Mouse (Mus musculus): ENCODE results near the gene Pkd1.

Pkd1 gene

DNA sequence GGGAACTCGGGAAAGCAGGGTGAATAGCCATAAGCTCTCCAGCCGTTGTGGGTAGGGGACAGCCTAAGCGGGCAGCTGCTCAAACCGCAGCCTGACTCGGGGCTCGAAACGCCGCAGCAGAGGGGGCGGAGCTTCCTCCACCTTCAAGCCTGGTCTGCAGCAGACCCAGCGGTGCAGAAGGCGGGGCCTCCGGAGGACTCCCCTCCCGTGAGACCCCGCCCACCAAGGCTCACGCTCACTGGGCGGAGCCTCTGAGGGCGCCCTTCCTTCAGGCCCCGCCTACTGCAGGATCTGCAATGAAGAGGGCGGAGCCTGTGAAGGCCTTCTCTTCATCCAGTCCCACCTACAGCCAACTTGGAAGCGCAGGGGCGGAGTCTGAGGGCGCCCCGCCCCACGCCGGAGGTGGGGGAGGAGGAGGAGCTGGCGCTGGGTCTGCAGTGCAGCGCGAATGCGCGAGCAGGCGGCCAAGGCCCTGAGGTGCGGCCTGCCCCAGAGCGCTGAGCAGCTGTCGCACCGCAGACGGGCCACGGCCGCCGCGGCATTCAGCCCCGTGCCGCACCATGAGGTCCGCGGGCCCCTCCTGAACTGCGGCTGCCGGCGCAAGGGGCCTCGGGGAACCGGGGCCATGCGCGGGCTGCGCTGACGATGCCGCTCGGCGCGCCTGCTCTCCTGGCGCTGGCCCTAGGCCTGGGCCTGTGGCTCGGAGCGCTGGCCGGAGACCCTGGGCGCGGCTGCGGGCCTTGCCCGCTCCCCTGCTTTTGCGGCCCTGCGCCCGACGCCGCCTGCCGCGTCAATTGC, at the start of gene Pkd1:
Pkd1 (plus strand) TSS at position 217 of the 798 bp plus-strand sequence.
- peak; percentile 99 for DNase-seq (ENCODE audit: low read depth, low spot score)

DNA sequence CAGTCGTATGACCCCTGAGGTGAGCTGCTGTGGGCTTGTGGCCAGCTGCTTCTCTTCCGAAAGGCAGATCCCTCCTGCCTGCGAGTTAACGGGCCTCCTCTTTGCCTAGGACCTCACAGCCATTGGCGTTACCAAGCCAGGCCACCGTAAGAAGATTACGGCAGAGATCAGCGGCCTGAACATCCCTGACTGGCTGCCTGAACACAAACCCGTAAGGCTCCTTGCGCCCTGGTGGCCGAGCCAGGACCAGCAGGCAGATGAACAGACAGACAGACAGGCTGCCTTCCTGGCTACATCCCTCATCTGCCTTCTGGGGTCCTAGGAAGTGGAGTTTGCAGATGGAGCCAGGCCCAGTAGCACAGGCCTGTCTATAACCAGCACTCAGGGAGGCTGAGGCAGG, 47.4 kb upstream of the Pkd1 start:
- peak; percentile 26 for DNase-seq (ENCODE audit: low read depth, low spot score)

DNA sequence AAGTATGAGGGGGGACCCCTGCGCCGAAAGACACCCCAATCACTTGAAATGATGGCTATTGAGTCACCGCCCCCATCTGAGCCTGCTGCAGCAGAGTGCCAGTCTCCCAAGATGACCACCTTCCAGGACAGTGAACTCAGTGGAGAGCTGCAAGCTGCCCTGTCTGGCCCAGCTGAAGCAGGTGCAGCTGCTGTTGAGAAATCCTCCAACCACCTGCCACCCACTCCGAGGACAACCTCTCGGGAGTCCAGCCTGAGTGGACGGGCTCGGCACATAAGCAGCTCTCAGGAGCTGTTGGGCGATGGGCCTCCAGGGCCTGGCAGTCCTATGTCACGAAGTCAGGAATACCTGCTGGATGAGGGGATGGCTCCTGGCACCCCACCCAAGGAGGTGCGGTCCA, 45.5 kb upstream of the Pkd1 start:
- DNase-seq (ENCODE audit: low read depth, low spot score): no peak

DNA sequence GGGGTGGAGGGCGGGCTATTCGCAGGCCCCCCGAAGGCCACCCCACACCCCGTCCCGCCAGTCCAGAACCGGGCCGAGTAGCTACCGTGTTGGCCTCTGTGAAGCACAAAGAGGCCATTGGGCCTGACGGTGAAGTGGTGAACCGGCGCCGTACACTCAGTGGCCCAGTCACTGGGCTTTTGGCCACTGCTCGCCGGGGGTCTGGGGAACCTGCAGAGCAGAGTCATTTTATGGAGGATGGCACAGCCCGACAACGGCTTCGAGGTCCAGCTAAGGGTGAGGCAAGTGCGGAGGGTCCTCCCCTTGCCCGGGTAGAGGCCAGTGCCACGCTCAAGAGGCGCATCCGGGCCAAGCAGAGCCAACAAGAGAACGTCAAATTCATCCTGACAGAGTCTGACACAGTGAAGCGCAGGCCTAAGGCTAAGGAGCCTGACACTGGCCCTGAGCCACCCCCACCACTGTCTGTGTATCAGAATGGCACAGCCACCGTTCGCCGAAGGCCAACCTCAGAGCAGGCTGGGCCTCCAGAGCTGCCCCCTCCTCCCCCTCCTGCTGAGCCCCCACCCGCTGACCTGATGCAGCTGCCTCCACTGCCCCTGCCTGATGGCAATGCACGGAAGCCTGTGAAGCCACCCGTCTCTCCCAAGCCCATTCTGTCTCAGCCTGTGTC, 44.2 kb upstream of the Pkd1 start:
- DNase-seq (ENCODE audit: low read depth, low spot score): no peak

DNA sequence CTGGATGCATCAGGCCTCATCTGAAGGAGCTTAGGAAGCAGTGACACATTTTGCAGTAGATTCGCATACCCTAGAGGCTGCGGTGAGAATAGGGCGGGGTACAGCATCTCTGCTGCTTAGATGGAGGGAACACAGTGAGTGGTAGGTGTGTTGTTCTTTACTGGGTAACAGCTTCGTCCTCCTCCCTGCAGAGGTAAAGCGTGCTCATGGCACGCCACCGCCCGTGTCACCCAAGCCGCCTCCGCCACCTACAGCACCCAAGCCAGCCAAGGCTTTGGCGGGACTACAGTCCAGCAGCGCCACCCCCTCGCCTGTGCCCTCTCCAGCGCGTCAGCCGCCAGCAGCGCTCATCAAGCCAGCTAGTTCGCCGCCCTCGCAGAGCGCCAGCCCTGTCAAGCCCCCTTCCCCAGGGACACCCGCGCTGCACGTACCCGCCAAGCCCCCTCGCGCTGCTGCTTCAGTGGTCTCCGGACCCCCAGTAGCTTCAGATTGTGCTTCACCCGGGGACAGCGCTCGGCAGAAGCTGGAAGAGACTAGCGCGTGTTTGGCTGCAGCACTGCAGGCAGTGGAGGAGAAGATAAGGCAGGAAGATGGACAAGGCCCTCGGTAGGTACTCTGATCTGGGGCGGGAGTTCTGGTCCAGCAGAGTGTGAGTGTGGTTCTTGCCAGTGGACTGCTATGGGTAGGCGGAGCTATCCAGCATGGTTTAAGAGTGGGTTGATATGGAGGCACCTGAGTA, 43.1 kb upstream of the Pkd1 start:
- DNase-seq (ENCODE audit: low read depth, low spot score): no peak

DNA sequence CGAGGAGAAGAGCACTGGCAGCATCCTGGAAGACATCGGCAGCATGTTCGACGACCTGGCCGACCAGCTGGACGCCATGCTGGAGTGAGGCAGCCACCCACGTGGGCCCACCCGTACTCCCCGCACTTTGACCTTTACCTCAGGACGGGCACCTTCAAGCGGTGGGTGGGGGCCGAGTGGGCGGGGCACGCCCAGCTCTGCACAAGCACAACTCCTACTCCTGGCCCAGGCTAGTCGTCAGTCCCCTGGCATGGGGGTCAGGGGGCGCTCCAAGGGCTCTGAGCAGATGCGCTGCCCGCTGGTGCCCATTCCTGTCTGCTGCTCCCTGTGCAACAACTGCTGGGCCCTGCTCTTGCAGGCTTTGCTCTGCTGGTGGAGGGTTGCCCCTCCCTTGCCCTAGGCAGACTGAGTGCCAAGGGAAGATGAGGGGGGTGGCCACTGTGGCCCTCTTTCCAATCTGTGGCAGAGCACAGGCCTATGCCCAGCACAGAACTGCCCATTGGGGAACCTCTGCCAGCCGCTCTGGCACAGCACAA, 42.4 kb upstream of the Pkd1 start:
- no peak for DNase-seq (ENCODE audit: low read depth, low spot score)

DNA sequence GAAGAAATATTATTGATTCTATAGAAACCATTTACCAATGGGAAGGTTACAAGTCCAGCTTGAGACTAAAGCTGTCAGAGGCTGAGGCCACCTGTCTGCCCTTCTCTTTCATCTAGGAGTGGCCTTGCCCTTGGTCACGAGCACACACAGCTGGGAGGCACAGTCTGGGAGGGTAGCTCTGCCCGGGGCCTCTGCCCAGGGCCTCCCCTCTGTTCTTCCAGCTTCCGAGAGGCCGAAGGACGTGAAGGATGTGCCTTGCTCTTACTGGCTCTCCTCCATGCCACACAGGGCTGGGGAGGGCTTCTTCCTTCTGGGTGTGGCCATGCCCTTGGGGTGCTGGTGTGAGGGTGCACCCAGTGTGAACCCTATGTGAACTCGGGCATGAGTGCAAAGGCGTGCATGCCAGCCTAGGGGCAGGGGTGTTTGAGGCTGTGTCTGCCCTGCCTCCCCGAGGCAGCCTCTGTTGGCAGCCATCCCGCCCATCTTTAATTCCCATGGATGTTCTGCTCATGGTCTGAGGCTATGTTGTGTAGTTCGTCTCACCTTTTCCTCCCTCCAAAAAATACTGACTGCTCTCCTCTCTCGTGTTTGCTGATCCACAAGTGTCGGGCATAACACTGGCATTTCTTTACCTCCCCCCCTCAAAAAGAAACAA, 41.7 kb upstream of the Pkd1 start:
- DNase-seq (ENCODE audit: low read depth, low spot score): no peak

DNA sequence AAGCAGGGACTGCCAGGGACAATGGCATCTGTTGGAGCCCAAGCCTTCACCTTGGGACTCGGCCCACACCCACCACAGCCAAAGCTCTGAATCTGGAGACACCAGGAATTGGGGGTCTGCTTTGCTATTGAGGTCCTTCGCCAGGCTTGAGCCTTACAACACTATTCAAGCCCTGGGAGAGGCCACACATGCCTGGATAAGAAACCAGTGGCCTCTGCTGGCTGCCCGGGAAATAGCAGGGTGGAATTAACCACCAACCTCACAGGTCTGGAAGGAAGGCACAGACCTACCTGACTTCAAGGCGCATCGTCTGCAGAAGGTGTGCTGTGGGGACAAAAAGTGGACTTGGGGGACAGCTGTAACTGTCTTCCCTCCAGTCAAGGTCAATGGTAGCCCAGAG, 36.0 kb upstream of the Pkd1 start:
- DNase-seq (ENCODE audit: low read depth, low spot score): peak; percentile 66

DNA sequence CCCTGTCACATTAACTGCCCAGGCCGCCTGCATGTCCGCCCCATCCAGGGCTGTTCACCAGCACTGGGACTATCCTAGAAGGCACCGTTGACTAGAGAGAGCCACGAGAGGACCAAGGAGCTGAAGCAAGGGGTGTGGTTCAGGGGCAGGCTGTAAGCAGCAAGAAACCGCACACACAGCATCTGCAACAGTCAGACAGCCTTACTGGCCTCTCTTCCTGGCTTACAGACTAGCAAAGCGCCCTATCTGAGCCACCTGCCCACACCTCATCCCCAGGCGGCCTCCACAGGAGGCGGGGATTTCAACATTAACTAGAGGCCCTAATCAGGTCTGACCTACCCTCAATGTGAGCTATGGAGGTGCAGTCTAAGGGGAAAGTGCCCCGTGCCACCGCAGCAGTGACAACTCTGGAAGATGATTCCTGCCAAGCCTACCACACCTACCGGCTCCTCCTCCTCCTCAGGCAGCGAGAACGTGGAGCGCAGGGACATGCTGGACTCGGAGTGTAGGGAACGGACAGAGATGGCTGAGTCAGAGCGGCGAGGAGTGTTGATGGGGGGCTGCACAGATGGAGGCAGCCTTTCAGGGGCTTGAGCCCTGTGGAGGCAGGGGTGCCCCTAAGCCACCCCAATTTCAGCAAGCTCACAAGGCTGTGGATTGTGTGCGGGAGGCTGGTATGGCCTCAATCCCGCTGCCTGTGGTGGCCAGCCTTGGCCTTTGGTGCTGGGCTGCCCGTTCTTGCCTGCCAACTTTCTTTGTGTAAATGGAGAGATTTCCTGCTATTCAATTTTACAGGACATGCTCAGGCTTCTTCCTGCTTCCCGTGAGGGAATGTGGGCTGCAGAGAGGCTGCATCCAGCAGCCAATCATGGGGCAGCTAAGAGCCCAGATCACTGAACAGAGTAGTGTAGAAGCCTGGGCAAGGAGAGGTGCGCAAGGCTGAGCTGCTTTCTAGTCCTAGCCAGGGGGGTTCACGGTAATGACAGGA, 35.1 kb upstream of the Pkd1 start:
- DNase-seq (ENCODE audit: low read depth, low spot score): no peak

DNA sequence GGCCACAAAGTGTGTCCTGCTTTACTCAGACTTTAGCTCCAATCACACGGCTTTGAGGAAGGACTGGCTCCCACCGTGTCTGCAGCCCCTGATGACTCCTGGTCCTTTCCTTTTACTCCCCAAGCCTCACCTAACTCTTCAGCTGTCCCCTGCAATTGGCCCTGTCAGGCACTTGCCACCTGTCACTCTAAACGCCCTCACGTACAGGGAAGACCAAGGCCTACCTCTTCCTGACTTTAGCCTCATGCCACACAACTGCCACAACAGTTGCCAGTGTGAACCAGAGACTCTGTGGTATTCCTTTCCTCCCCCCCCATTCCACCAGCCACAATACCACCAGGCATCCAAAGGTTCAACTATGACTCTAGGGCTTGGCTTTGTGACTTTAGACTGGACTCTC, 29.2 kb upstream of the Pkd1 start:
- DNase-seq (ENCODE audit: low read depth, low spot score): no peak

DNA sequence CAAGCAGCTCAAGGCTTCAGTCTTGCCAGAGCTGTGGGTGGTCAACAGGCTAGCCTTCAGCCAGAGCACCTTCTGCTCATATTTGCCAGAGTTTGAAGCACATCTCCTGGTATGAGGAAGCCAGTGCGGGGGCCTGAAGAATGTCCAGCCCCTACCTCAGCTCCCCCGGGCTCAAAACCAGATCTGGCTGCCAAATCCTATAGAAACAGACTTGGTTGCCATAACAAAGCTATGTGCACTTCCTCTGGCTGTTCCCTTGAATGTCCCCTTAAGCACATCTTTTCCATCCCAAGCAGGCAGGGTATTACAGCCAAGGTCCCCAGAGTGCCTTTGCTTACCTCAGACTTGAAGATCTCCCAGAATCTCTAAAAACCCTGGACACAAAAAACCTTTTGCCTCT, 24.9 kb upstream of the Pkd1 start:
- no peak for DNase-seq (ENCODE audit: low read depth, low spot score)

DNA sequence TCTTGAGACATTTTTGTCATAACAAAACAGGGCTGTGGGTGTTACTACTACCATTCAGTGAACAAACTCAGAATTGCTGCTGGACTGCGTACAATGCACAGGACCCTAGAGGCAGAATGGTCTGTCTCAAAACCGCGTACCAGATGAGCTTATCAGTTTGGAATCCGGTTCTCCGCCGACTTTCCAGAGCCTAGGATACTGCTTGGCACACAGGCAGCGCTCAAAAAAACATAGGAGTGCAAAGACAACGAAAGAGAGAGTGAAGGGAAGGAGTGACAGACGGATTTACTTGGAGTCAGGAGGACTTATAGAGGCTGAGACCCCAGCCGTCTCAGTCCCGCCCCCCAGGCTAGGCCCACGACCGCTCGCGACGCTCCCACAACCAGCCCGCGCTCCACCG, 22.3 kb upstream of the Pkd1 start:
- peak; percentile 86 for DNase-seq (ENCODE audit: low read depth, low spot score)

DNA sequence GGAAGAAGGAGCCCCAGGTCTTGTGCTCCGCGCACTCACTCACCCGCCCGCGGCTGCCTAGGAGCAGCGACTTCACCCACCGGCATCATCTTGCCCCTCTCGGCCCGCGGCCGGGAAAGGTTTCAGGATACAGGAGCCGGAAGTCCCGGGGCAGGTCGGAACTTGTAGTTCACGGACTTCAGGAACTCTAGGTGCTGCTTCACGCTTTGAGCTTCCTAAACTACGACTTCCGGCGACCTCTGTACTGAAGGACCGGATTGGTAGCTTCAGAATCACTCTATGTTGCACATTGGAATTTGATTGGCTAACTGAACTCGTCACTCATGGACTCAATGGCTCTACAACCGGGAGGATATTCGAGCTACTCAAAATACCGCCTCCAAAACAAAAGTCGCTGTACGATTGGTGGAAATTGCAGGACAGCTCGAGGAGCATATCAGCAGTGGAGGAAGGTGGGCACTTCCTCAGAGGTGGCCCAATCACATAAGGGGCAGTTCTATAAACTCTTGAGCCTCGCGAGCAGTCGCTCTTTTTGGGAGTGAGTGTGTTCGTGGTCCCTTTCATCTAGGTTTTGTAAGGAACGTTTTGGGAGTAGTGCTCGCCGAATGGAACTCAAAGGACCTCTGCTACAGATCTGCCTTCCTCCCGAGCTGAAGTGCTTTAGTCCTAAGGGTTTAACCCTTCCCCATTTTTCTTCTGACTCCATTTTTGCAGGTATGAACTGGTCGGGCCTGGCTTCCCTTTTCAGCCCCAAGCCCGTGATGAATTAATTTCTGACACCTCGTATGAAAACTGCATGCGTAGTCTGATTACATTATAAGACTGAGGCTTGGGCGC, 21.7 kb upstream of the Pkd1 start, which contains the start of gene Traf7:
Traf7 (minus strand) TSS at position 216 of the 837 bp plus-strand sequence.
- peak; percentile 100 for DNase-seq (ENCODE audit: low read depth, low spot score)

DNA sequence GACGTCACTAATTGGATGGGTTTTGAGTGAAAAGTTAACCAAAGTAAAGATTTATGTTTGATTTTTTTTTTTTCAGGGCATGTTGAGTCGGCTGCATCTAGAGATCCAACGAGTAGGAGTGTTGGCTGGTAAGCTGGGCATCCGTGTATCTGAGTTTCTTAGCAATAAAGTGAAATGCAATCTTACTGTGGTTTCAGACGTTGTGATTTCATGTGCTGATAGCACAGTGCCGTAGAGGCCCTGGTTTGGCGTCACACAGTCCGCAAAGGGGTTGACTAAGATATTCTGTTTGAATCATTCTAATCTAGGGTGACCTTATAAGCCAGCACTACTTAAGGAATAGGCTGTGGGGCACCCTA, 21.1 kb upstream of the Pkd1 start:
- peak; percentile 31 for DNase-seq (ENCODE audit: low read depth, low spot score)

DNA sequence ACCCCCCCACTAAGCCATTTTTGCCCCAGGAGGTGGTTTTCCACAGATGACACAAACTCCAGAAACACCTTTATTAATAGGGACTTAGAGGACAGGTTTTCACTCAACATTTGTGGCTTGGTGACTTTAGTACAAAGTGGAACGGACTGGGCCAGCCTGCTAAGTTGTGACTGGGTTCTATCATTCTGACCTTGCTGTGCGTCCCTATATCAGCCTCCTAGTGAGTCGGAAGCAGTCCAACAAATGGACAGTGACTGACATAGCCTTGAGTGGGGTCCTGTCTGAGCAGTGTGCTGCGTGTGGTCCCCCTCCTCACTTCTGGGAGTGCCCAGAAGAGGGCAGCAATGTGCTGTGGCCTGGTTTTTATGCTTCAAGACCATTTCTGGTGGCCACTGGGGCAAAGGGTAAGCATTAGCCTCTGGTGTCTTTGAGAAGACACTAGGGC, 20.6 kb upstream of the Pkd1 start:
- peak; percentile 83 for DNase-seq (ENCODE audit: low read depth, low spot score)

DNA sequence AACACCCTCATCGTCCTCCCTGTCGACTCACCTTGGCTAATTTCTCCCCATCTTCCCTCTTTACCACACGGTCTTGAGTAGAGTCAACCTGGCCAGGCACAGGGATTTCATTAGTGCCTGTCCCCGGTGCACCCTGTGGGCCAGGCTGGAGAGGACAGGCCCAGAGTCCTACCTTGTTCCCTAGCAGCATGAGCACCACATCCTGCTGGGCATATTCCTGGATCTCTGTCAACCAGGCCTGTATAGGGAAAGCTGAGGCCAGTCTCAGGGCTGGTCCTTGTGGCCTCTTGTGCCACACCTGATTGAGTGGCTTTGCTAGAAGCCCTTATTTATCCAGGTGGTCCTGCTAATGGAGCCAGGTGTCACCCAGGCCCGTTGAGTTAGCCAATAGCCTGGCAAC, 19.8 kb upstream of the Pkd1 start:
- DNase-seq (ENCODE audit: low read depth, low spot score): peak; percentile 29

DNA sequence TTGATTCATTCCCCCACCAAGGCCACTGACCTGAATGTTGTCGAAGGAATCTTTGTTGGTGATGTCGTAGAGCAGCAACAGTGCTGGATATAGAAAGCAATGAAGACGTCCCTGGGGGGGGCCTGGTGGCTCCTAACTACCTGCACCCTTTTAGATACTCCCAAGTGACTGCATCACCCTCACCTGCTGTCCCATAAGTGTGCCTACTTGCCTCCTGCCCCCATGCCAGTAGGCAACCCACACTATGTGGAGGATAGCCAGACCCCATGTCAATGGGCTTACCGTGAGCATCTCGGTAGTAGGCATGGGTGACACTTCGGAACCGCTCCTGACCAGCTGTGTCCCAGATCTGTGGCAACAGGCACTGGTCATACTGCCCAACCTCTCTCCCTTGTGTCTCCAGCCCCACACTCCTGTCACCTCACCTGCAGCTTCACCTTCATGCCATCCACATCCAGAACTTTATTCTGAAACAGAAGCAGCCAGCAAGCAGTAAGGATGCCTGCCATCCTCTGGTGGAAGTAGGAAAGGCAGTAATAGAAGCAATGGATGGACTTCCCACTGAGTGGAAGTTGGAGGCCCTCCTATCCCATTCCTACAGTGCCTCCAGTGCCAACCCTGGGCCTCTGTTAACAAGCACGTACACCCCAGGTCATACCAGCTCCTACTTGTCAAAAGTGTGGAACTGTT, 19.1 kb upstream of the Pkd1 start:
- DNase-seq (ENCODE audit: low read depth, low spot score): peak; percentile 63

DNA sequence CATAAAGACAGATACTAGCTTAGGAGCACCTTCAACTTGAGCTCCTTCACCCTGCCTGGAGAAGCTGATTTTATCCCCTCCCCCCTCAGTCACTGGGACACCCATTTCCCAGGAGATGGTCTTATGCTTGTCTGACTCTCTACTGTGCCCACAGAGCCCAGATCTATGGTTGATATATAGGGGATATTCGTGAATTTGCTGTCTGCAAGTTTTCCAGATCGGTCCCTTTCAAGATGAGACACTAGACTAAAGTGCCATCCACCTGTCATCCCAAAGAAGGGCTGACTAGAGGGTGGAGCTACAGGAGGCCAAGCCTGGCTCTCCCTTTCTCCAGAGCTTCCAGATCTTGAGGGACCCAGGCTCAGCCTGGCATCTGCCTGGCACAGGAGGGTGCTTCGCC, 18.6 kb upstream of the Pkd1 start:
- DNase-seq (ENCODE audit: low read depth, low spot score): no peak

DNA sequence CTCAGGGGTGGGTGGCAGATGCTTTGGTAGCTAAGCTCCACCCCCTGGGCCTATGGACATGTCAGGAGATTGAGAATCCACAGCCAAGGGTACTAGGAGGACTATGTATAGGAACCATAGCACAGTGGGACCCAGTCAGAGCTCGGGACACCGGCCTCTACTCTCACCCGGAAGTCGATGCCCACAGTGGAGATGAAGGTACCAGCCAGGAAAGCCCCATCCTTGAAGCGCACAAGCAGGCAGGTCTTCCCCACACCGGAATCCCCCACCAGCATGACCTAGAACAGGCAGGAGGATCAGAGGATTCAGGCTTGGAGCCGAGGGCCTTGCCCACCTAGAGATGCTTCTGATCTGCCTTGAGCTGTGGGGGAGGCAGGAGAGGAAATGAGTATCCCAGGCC, 17.6 kb upstream of the Pkd1 start:
- no peak for DNase-seq (ENCODE audit: low read depth, low spot score)

All from 3T3-L1 (cell line).